Mouse (Mus musculus) T-cell, adult 2 months (primary cell): ENCODE results near the gene Nufip1.

Experiments
- DNase-seq: peaks from one replicate; pipeline ENCODE4 v3.0.0; 2022; ENCODE audit warnings: low spot score

Nufip1 gene

GRCm38 (mm10) chr14:76185358-76185757 is 74.7 kb downstream of the Nufip1 start:
- no peak for DNase-seq

GRCm38 (mm10) chr14:76186299-76186698 is 75.6 kb downstream of the Nufip1 start:
- no peak for DNase-seq
